Mouse (Mus musculus): ENCODE data around the gene CK137956.

DNA sequence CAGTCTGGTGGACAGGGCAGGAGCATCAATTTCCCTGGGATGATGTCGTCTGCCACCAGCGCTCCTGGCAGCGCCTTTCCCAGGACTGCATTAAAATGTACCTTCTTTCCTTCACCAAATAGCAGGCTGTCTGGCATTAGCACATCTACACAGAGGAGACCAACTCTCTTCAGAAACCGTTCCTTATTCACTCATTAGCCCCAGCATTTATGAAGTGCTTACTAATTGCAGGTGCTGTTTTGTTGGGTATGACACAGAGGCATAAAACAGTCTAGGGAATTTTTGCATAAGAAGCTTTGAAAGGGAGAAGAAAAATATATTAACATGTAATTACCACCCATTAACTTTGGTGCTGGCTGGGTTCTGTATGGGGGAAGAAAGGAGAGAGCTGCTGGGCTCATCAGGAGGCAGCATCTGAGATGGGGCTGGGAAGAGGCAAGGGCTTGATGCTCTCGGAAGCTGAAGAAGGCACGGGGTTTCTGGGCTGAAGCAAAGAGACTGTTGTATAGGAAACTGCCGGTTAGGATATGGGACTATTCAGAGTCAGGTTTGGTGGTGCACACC is 69.8 kb downstream of the CK137956 start:
- TF ChIP-seq CTCF (IDR thresholded peaks at IDR 0.05; ENCODE audit: low read depth): no peak
- no peak for TF ChIP-seq EP300 (optimal IDR thresholded peaks at IDR 0.05)
